Mouse (Mus musculus): ENCODE data around the gene Mymx.

GRCm38 (mm10) chr17:45641981-45642380 lies 40.1 kb upstream of the Mymx start:
- TF ChIP-seq POLR2A (IDR thresholded peaks at IDR 0.05; ENCODE audit: control insufficient read depth, extremely low read depth, insufficient read depth, low read length, poor library complexity) (no peak), CTCF (IDR thresholded peaks at IDR 0.05; ENCODE audit: borderline replicate concordance, control insufficient read depth, extremely low read depth, insufficient read depth, low read length, poor library complexity) (no peak)
